Mouse (Mus musculus): ENCODE results near the gene Emx2. TPM values are rescaled to one million over a fixed set of nuclear protein-coding genes. Genes with fewer than 3 reads are reported as not detected.

The Emx2 gene
- total RNA-seq, 2 experiments from 2014 or later = 22.5 to 24.7 TPM

GRCm38 (mm10) chr19:59513181-59513580 is 55.0 kb downstream of the Emx2 start:
- no peak for DNase-seq (ENCODE audit: low spot score in 2 of 2)

Other genes starting within 250 kb of the Emx2 start
- gene Kcnk18, start 239.2 kb upstream of the Emx2 start, total RNA-seq (2021) = not detected
- 1 to 10 TPM; 4.1 to 4.7 TPM for gene Slc18a2, start 197.5 kb upstream of the Emx2 start, total RNA-seq (2021)
- 100 to 1,000 TPM; 285 to 383 TPM for gene Rps12-ps3, start 136.1 kb upstream of the Emx2 start, total RNA-seq (2021)
- 10 to 100 TPM; 51.8 to 55.6 TPM for gene Pdzd8, start 112.6 kb upstream of the Emx2 start, total RNA-seq (2021)

Data from layer of hippocampus, postnatal 14 days (tissue).